Mouse (Mus musculus) MEL (cell line): ENCODE data around the gene Thsd1.

Experiments
- BHLHE40 ChIP-seq: IDR thresholded peaks from 2 replicates; pipeline ENCODE4 v1.6.1; 2012; ENCODE audit warnings: low read depth, mild to moderate bottlenecking, inconsistent platforms, low read length, improper control_type of control experiment, borderline replicate concordance
- CTCF ChIP-seq, 3 experiments: IDR thresholded peaks in 2 of 3; conservative IDR thresholded peaks in 1 of 3; 2 replicates each; pipeline ENCODE4 v1.5.1; 2011 to 2012; ENCODE audit warnings: low read length in 3 of 3, low read depth in 2 of 3, mild to moderate bottlenecking in 2 of 3, improper control_type of control experiment in 1 of 3, inconsistent platforms in 1 of 3, mixed read lengths in 1 of 3, moderate library complexity in 1 of 3; ENCODE audit not compliant: control insufficient read depth in 1 of 3, insufficient read depth in 1 of 3, poor library complexity in 1 of 3, severe bottlenecking in 1 of 3
- E2F4 ChIP-seq: IDR thresholded peaks from 2 replicates; pipeline ENCODE4 v1.6.1; 2011; ENCODE audit warnings: low read depth, low read length, improper control_type of control experiment, borderline replicate concordance
- EP300 ChIP-seq, 2 experiments: IDR thresholded peaks; 2 replicates each; pipeline ENCODE4 v1.6.1; 2011; ENCODE audit warnings: improper control_type of control experiment in 2 of 2, low read length in 2 of 2, low read depth in 1 of 2, mild to moderate bottlenecking in 1 of 2
- GATA1 ChIP-seq: IDR thresholded peaks from 2 replicates; pipeline ENCODE4 v1.6.1; 2011; ENCODE audit warnings: low read depth, low read length, improper control_type of control experiment
- HCFC1 ChIP-seq: IDR thresholded peaks from 2 replicates; pipeline ENCODE4 v1.6.1; 2012; ENCODE audit warnings: low read depth, mild to moderate bottlenecking, inconsistent platforms, low read length, improper control_type of control experiment, moderate library complexity
- MAFK ChIP-seq: IDR thresholded peaks from 2 replicates; pipeline ENCODE4 v1.6.1; 2011; ENCODE audit warnings: low read depth, mild to moderate bottlenecking, low read length, improper control_type of control experiment, borderline replicate concordance
- MAX ChIP-seq: IDR thresholded peaks from 2 replicates; pipeline ENCODE4 v1.6.1; 2011; ENCODE audit warnings: low read length, improper control_type of control experiment
- MXI1 ChIP-seq: IDR thresholded peaks from 2 replicates; pipeline ENCODE4 v1.6.1; 2011; ENCODE audit warnings: mild to moderate bottlenecking, low read depth, low read length, improper control_type of control experiment
- POLR2A ChIP-seq, 2 experiments: IDR thresholded peaks; 2 replicates each; pipeline ENCODE4 v1.6.1; 2011 to 2012; ENCODE audit warnings: low read length in 2 of 2, mild to moderate bottlenecking in 2 of 2, control low read depth in 1 of 2, improper control_type of control experiment in 1 of 2, low read depth in 1 of 2, moderate library complexity in 1 of 2; ENCODE audit not compliant: control insufficient read depth in 1 of 2, insufficient read depth in 1 of 2, poor library complexity in 1 of 2
- TAL1 ChIP-seq: IDR thresholded peaks from 2 replicates; pipeline ENCODE4 v1.6.1; 2012; ENCODE audit warnings: mild to moderate bottlenecking, inconsistent platforms, low read length, moderate library complexity, mixed read lengths
- TCF12 ChIP-seq: IDR thresholded peaks from 2 replicates; pipeline ENCODE4 v1.6.1; 2014; ENCODE audit warnings: low read depth, mild to moderate bottlenecking, inconsistent platforms, low read length, improper control_type of control experiment, moderate library complexity
- ZNF384 ChIP-seq: IDR thresholded peaks from 2 replicates; pipeline ENCODE4 v1.6.1; 2012; ENCODE audit warnings: low read depth, mild to moderate bottlenecking, inconsistent platforms, low read length, improper control_type of control experiment

DNA sequence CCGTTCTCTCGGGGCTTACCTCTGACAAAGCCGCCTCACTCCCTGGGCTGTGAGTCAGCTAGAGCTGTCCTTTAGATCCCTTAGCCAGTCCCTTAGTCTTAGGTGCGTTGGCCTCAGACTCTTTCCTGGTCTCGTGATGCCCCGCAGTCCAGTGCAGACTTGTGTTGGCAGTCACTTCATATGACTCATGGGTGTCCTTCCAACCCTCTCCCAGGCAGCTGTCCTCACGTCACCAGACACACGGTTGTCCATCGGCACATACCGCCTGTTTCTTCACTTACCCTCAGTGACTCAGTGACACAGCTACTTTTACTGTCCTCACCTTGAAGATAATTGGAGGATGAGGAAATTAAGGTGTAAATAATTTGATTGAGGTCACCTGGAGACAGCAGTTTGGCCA lies 12.3 kb upstream of the Thsd1 start:
- TF ChIP-seq CTCF (IDR thresholded peaks at IDR 0.05 in 2 of 3, conservative IDR thresholded peaks at IDR 0.05 in 1 of 3; ENCODE audit: control insufficient read depth in 1 of 3, insufficient read depth in 1 of 3, low read depth in 2 of 3, low read length in 3 of 3, poor library complexity in 1 of 3, severe bottlenecking in 1 of 3) (no peak), MAFK (no peak), E2F4 (no peak), ZNF384 (no peak), MAX (no peak), POLR2A (IDR thresholded peaks at IDR 0.05; ENCODE audit: control insufficient read depth in 1 of 2, insufficient read depth in 1 of 2, low read depth in 1 of 2, low read length in 2 of 2, poor library complexity in 1 of 2) (no peak), TAL1 (no peak), BHLHE40 (no peak), MXI1 (no peak), EP300 (IDR thresholded peaks at IDR 0.05; ENCODE audit: low read depth in 1 of 2, low read length in 2 of 2) (no peak), HCFC1 (no peak), GATA1 (no peak), TCF12 (no peak)
